Mouse (Mus musculus): ENCODE data around the gene Tmem63b.

Gene Tmem63b

GRCm38 (mm10) chr17:45686716-45687115 lies at the start of gene Tmem63b:
Gene Tmem63b, minus strand, starts transcription at chr17:45686905.
- in situ Hi-C loops (cut with MboI, MseI): loop anchor here (10.0 kb wide), 1 partner anchor 1522 kb away; no protein-coding TSS in a partner anchor

- in situ Hi-C loops (cut with MboI, MseI): loop anchor here (5.0 to 10.0 kb wide), 2 partner anchors 59 to 297 kb away; partner anchors contain the start of gene Vegfa
These were observed 48.9 kb upstream of the Tmem63b start for GRCm38 (mm10) chr17:45735382-45736310.

GRCm38 (mm10) chr17:45734881-45735280 lies 48.2 kb upstream of the Tmem63b start:
- in situ Hi-C loops (cut with MboI, MseI): loop anchor here (5.0 to 10.0 kb wide), 2 partner anchors 60 to 297 kb away; partner anchors contain the start of gene Vegfa

- in situ Hi-C loops (cut with MboI, MseI): loop anchor here (10.0 kb wide), 1 partner anchor 60 kb away; no protein-coding TSS in a partner anchor
These were observed 47.6 kb upstream of the Tmem63b start for GRCm38 (mm10) chr17:45734333-45734732.

- in situ Hi-C loops (cut with MboI, MseI): loop anchor here (10.0 kb wide), 1 partner anchor 61 kb away; no protein-coding TSS in a partner anchor
These were observed 47.1 kb upstream of the Tmem63b start, which contains the start of gene 1600014C23Rik for GRCm38 (mm10) chr17:45733735-45734301. Gene 1600014C23Rik, minus strand, starts transcription at chr17:45733844.

- in situ Hi-C loops (cut with MboI, MseI): loop anchor here (10.0 kb wide), 1 partner anchor 62 kb away; no protein-coding TSS in a partner anchor
These were observed 46.5 kb upstream of the Tmem63b start for GRCm38 (mm10) chr17:45733038-45733734.

- in situ Hi-C loops (cut with MboI, MseI): loop anchor here (10.0 kb wide), 1 partner anchor 63 kb away; no protein-coding TSS in a partner anchor
These were observed 44.6 kb upstream of the Tmem63b start for GRCm38 (mm10) chr17:45731172-45731864.

- in situ Hi-C loops (cut with MboI, MseI): loop anchor here (10.0 kb wide), 1 partner anchor 64 kb away; no protein-coding TSS in a partner anchor
These were observed 44.0 kb upstream of the Tmem63b start for GRCm38 (mm10) chr17:45730696-45731095.

- in situ Hi-C loops (cut with MboI, MseI): loop anchor here (5.0 to 10.0 kb wide), 2 partner anchors 388 to 575 kb away; no protein-coding TSS in a partner anchor
These were observed 42.7 kb upstream of the Tmem63b start for GRCm38 (mm10) chr17:45729387-45729786.

GRCm38 (mm10) chr17:45727983-45728723 lies 41.4 kb upstream of the Tmem63b start:
- in situ Hi-C loops (cut with MboI, MseI): loop anchor here (5.0 to 10.0 kb wide), 2 partner anchors 389 to 577 kb away; no protein-coding TSS in a partner anchor

GRCm38 (mm10) chr17:45727481-45727880 lies 40.8 kb upstream of the Tmem63b start:
- in situ Hi-C loops (cut with MboI, MseI): loop anchor here (5.0 to 10.0 kb wide), 2 partner anchors 390 to 577 kb away; no protein-coding TSS in a partner anchor

- in situ Hi-C loops (cut with MboI, MseI): loop anchor here (5.0 to 10.0 kb wide), 2 partner anchors 391 to 579 kb away; no protein-coding TSS in a partner anchor
These were observed 39.5 kb upstream of the Tmem63b start for GRCm38 (mm10) chr17:45726249-45726648.

GRCm38 (mm10) chr17:45724574-45724921 lies 37.8 kb upstream of the Tmem63b start:
- in situ Hi-C loops (cut with MboI, MseI): loop anchor here (5.0 to 10.0 kb wide), 2 partner anchors 62 to 580 kb away; no protein-coding TSS in a partner anchor

- in situ Hi-C loops (cut with MboI, MseI): loop anchor here (5.0 to 10.0 kb wide), 2 partner anchors 62 to 581 kb away; no protein-coding TSS in a partner anchor
These were observed 37.2 kb upstream of the Tmem63b start for GRCm38 (mm10) chr17:45723732-45724573.

GRCm38 (mm10) chr17:45718323-45718722 lies 31.6 kb upstream of the Tmem63b start:
- in situ Hi-C loops (cut with MboI, MseI): no loop called here

- in situ Hi-C loops (cut with MboI, MseI): no loop called here
These were observed 24.8 kb upstream of the Tmem63b start for GRCm38 (mm10) chr17:45711525-45711924.

GRCm38 (mm10) chr17:45710407-45710806 lies 23.7 kb upstream of the Tmem63b start:
- in situ Hi-C loops (cut with MboI, MseI): no loop called here

GRCm38 (mm10) chr17:45709829-45710228 lies 23.1 kb upstream of the Tmem63b start:
- in situ Hi-C loops (cut with MboI, MseI): no loop called here

- in situ Hi-C loops (cut with MboI, MseI): no loop called here
These were observed 21.5 kb upstream of the Tmem63b start for GRCm38 (mm10) chr17:45708179-45708578.

Data from regulatory T cell (primary cell).